Mouse (Mus musculus) mesoderm, embryonic 11.5 days (tissue): ENCODE results near the gene Pdlim5.

Experiments used
- DNase-seq: peaks from one replicate; pipeline ENCODE4 v3.0.0-alpha.2; 2012; ENCODE audit warnings: low read depth, low spot score

Pdlim5 gene

DNA sequence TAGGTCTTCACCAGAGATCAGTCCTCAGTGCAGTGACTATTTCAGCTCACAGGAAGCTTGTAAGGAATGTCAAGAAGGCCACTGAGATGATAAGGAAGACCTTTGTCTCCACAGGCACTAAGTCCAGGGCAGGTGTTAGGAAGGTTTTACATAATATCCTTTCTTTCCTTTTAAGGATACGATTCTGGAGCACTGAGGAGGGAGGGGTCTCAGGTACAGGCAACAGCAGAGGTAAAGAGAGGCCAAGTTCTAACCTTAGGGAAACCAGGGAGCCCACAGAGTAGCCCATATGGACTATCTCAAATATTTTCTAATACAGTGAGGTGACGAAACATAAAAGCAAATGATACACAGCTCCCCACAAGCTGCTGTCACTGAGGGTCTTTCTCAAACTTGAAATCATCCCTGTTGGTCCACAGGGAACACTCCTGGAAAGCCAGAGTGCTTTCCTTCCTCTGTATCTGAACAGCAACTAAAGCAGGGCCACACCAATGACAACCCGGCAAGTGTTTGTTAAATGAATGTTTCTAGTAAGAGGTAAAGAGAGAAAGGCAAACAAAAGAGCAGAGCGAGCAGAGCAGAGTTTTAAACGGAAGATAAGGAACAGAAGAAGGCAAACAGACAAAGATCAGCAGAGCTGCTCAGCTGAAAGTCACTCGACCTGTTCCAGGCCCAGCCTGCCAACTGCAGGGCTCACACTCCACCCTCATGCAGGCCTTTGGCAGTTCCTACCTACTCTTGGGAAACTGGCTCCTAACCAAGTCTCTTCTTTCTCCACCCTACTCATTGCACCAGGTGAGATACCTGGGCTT is 55.9 kb downstream of the Pdlim5 start:
- DNase-seq: no peak

- DNase-seq: no peak
These were observed 57.4 kb downstream of the Pdlim5 start for GRCm38 (mm10) chr3:142338058-142338457.

GRCm38 (mm10) chr3:142334496-142334895 is 61.0 kb downstream of the Pdlim5 start:
- no peak for DNase-seq

DNA sequence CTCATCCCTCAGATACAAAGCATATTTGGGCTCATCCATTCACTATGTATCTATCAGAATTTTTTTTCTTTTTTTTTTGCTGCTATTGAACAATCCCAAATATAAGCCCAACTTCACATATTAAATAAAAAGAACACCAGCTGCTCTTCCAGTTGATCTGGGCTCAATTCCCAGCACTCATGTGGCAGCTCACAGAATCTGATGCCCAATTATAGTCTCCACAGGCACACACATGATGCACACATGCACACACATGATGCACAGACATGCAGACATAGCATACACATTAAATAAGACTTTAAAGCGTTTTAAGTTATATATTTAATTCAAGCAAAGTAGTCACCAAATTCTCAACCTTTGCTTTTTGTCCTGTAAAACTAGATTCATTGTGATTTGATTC is 62.0 kb downstream of the Pdlim5 start:
- no peak for DNase-seq

DNA sequence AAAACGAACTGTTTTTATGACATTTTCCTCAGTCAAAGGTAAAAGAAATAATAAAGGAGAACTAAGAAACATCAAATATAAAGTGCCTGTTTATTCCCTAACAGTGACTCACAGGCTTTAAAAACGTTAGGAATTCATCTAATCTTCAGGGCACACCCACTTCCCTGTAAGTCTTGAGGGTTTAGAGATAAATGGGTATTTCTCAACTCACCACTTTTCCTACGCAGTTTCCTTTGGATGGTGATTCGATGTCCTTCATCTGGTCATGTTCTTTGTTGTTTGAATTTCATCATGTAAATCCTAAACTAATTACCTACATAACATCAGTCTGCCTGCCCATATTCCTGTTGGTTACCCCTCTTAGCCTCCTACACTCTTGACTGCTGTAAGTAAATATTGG is 62.8 kb downstream of the Pdlim5 start:
- DNase-seq: no peak

DNA sequence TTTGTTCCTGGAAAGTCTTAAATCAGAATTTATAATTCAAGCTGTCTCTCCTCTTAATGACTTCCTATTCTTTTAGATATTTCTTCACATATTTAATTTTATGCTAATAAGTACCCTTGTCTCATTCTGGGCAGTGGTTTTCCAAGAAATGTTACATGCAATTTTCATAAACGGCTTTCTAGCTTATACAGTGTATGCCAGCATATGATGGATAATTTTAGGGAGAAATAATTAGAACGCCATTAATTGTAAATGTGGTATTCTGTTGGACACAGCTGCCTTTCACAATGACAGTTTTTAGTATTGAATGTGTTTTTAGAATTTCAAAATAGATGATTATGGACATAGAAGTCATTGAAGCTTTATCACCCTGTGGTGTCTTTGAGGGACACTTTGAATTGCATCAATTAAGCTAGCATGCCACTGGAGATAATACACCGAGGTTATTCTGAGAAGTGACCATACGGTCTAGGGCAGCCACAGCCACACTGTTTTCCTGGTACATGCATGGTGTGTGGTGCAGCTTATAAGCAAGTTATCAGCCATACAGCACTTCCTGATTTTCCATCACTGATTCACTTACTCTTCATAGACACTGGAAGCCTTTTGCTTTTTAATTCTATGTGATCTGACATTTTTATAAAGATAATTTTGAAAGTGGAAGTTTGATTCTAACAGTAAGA is 63.5 kb downstream of the Pdlim5 start:
- DNase-seq: no peak

DNA sequence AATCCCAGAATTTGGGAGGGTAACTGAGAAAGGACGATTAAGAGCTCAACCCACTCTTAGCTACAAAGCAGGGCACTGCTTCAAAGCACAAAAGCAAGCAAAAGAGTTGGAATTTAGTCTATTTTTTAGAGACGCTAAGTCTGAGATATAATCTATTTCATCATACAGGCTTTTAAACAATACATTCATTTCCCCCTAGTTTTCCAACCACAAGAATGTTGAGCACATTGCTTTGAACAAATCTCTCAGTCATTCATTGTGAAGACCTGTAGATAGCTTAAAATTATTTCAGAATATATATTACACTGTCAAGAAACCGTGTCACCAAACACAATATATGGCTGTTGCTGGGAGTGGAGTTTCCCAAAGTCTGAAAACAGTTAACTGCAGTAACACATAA is 65.1 kb downstream of the Pdlim5 start:
- no peak for DNase-seq

DNA sequence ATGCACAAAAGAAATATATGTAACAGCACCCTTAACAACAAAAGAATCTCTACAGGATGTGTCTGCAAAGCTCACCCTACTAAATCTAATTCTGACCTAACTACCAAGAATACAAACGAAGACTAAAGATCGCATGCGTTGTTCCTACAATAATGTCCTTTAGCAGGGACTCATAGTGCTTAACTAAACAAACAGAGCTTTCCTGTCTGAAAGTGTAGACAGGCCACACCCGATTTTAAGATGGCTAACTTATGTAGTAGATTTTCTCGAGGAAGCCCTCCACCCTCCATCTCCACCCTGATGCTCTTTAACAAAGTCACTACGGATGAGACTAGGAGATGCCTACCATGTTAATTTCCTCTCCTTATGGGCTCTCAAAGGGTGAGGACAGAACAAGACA is 71.9 kb downstream of the Pdlim5 start:
- no peak for DNase-seq

GRCm38 (mm10) chr3:142321930-142322329 is 73.6 kb downstream of the Pdlim5 start:
- DNase-seq: no peak

DNA sequence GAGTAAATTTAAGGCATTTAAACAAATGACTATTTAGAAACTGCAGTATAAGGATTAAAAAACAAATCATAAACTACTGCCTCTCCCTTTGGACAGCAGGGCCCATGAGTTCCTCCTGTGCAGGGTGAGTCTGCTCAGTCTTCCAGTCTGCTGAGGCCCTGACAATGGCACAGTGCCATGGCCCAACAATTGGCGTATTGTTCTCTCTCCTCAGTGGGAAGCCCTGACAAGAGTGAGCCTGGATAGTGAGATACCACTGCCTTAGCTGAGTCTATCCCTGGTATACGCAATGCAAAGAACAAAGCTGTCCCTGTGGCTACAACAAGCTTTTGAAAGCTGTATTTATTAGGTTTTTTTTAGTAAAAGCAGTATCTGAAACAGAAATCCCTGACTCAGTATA is 77.3 kb downstream of the Pdlim5 start:
- peak; percentile 78 for DNase-seq

DNA sequence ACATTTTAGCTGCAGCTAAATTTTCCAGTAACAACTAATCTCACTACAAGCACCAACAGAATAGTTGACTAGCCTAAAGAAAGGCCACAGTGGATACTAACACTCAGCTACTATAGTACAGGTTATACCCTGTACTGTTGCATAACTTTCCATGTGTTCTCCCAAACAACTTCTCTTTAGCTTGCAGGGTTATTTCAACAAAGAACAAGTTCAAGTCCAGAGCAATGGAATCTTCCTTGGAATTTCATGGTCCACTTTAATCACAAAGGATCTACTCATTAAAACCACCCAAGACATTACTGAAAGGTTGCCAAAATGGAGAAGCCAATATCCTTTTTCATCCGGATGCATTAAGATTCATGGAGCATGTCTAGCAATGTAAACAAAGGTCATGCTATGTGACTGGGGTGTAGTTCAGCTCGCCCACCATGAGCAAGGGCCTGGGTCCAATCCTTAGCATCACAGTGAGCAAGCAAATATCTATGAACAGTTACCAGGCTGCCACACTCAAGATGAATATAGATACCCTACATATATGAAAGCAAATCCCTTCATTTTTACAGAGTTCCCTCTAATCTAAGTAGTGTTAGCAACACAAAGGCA is 79.3 kb downstream of the Pdlim5 start:
- peak; percentile 17 for DNase-seq

GRCm38 (mm10) chr3:142311075-142311474 is 84.4 kb downstream of the Pdlim5 start:
- DNase-seq: no peak

- DNase-seq: peak; percentile 44
These were observed 85.0 kb downstream of the Pdlim5 start for GRCm38 (mm10) chr3:142310446-142310845.

- no peak for DNase-seq
These were observed 100.2 kb downstream of the Pdlim5 start for GRCm38 (mm10) chr3:142295287-142295676.

GRCm38 (mm10) chr3:142294616-142295286 is 100.7 kb downstream of the Pdlim5 start:
- DNase-seq: peak; percentile 65

DNA sequence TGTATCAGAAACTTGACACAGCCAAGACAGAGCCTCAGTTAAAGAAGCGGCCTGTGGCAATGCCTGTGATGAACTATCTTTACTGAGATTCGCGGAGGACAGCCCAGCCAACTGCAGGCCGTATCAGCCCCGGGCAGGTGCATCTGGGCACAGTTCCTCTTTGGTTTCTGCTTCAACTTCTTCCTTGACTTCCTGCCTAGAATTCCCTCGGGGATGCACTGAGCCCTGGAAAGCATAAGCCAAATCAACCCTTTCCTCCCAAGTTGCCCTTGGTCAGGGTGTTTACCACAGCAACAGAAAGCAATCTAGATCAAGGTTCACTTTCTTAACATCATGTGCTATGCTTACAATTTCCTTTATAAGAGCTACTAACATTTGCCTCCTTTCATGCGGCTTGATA is 101.9 kb downstream of the Pdlim5 start:
- DNase-seq: no peak

DNA sequence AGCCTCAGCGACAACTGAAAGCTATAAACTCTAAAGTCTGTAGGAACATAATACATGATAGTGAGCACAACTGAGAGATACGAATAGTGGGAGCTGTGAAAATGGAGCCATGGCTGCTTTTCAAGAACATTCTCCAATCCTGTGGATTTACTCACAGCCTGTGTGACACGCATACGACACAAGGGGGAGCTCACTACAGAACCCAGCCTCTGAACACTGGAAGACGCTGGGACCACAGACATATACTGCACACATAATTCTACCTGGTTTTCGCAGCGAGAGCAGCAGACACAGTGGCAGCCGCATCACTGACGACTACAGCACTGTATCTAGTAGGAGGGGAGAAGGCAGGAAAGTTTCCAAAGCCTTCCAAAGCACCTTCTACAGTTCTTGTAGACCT is 112.8 kb downstream of the Pdlim5 start:
- peak; percentile 66 for DNase-seq

DNA sequence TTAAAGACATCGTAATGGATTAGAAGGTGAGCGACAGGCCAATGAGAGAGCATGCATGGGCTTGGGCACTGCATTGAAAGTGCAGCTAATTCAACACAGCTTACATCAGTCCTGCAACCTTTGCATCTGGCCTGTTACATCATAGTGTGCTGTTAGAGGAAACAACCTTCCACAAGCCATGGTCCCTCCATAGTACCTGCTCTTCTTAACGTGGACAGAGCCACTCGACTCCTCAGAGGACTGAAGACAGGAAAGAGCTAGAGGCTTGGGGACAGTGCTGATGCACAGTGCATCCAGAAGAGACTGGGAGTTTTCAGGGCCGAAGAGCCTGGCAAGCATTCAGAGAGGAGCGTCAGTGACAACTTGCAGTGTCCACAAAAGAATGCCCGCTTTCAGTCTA is 113.8 kb downstream of the Pdlim5 start:
- DNase-seq: no peak

DNA sequence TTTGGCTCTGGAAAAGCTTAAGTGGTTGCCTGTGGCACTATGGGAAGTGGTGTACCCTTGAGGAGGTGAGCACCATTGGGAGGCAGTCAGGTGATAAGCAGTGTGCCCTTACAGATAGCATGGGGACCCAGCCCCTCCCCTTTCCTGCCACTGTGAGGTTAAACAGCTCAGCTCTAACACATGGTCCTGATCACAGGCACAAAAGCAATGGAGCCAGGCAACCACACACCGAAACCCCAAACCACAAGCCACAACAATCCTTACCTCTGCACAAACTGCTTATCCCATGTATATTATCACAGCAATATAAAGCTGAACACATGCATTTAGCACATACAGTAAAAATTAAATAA is 114.4 kb downstream of the Pdlim5 start:
- no peak for DNase-seq

- no peak for DNase-seq
These were observed 115.0 kb downstream of the Pdlim5 start for GRCm38 (mm10) chr3:142280366-142281092.

GRCm38 (mm10) chr3:142279011-142279410 is 116.5 kb downstream of the Pdlim5 start:
- DNase-seq: no peak

DNA sequence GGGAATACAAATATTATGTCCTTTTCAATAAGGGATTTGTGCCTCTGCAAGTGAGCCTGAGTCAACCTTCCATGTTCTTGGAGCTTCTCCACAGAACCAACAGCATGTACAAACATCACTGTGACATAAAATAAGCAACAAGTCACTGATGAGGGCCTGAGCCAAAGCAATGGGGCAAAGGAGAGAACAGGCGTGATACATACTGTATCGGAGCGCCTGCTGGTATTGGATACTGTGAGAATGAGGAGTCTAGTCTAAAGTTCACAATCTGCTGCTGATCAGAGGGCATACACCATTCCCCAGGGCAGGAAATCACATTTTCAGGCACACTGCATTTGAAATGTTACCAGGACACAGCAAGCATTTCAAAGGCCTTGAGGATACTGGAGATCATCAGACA is 119.0 kb downstream of the Pdlim5 start:
- no peak for DNase-seq
